Mouse (Mus musculus): Measurements from ENCODE around the gene Acad9.

- no peak for TF ChIP-seq POLR2A (IDR thresholded peaks at IDR 0.05; ENCODE audit: insufficient read depth, low read depth, low read length)
- TF ChIP-seq CTCF (IDR thresholded peaks at IDR 0.05): no peak
Measured at GRCm38 (mm10) chr3:36080741-36081140, 15.0 kb downstream of the Acad9 start.

Data from heart, adult 2 months (tissue).